Mouse (Mus musculus) MEL (cell line): ENCODE measurements at regions not wholly inside any gene's neighbourhood (a gene's known extent, or its start where the extent isn't known, plus 50 kb on each side); places are given as distances from the start of the nearest gene placed in this dataset.

Source experiments
- DNase-seq: peaks from one replicate; pipeline ENCODE4 v3.0.0; 2011; ENCODE audit warnings: low read depth, low spot score
- H3K27ac ChIP-seq: 2 replicates; pipeline ENCODE4 v1.5.1; 2012; ENCODE audit warnings: low read depth, mild to moderate bottlenecking, control low read depth, low read length, moderate library complexity; ENCODE audit not compliant: control insufficient read depth
- H3K27me3 ChIP-seq, 2 experiments: fragments of 150-350 bp in 1 of 2; sonication (generic) in 1 of 2; 2 replicates each; pipeline ENCODE4 v1.6.1; 2012; ENCODE audit warnings: low read length in 2 of 2, mild to moderate bottlenecking in 2 of 2, improper control_type of control experiment in 1 of 2, moderate library complexity in 1 of 2; ENCODE audit not compliant: insufficient read depth in 2 of 2, control insufficient read depth in 1 of 2
- H3K36me3 ChIP-seq, 2 experiments: 2 replicates each; pipeline ENCODE4 v1.6.1; 2012 to 2014; ENCODE audit warnings: low read length in 2 of 2, improper control_type of control experiment in 1 of 2, inconsistent platforms in 1 of 2, mild to moderate bottlenecking in 1 of 2; ENCODE audit not compliant: insufficient read depth in 2 of 2, control insufficient read depth in 1 of 2
- H3K4me1 ChIP-seq, 2 experiments: fragments of 150-350 bp in 1 of 2; sonication (generic) in 1 of 2; 2 replicates each; pipeline ENCODE4 v1.6.1; 2012; ENCODE audit warnings: low read length in 2 of 2, improper control_type of control experiment in 1 of 2, mild to moderate bottlenecking in 1 of 2; ENCODE audit not compliant: insufficient read depth in 2 of 2, control insufficient read depth in 1 of 2
- H3K4me3 ChIP-seq, 2 experiments: fragments of 150-350 bp in 1 of 2; sonication (generic) in 1 of 2; 2 replicates each; pipeline ENCODE4 v1.5.1; 2012; ENCODE audit warnings: low read depth in 2 of 2, low read length in 2 of 2, mild to moderate bottlenecking in 2 of 2, moderate library complexity in 2 of 2, control low read depth in 1 of 2, improper control_type of control experiment in 1 of 2; ENCODE audit not compliant: control insufficient read depth in 1 of 2, insufficient read depth in 1 of 2
- H3K79me2 ChIP-seq: 2 replicates; pipeline ENCODE4 v1.6.1; 2012; ENCODE audit warnings: mild to moderate bottlenecking, low read length, moderate library complexity; ENCODE audit not compliant: control insufficient read depth, poor library complexity, insufficient read depth
- H3K9ac ChIP-seq: 2 replicates; pipeline ENCODE4 v1.6.1; 2012; ENCODE audit warnings: low read depth, mild to moderate bottlenecking, control low read depth, low read length, moderate library complexity; ENCODE audit not compliant: control insufficient read depth, poor library complexity, severe bottlenecking
- H3K9me3 ChIP-seq: fragments of 150-350 bp; sonication (generic); replicated peaks from 2 replicates; pipeline ENCODE4 v1.6.1; 2012; ENCODE audit warnings: mild to moderate bottlenecking, low read length, improper control_type of control experiment, moderate library complexity; ENCODE audit not compliant: insufficient read depth
- ELF1 ChIP-seq: IDR thresholded peaks from 2 replicates; pipeline ENCODE4 v1.6.1; 2014; ENCODE audit warnings: low read depth, mild to moderate bottlenecking, inconsistent platforms, low read length, improper control_type of control experiment, moderate library complexity
- EP300 ChIP-seq, 2 experiments: IDR thresholded peaks; 2 replicates each; pipeline ENCODE4 v1.6.1; 2011; ENCODE audit warnings: improper control_type of control experiment in 2 of 2, low read length in 2 of 2, low read depth in 1 of 2, mild to moderate bottlenecking in 1 of 2
- HCFC1 ChIP-seq: IDR thresholded peaks from 2 replicates; pipeline ENCODE4 v1.6.1; 2012; ENCODE audit warnings: low read depth, mild to moderate bottlenecking, inconsistent platforms, low read length, improper control_type of control experiment, moderate library complexity
- JUND ChIP-seq: IDR thresholded peaks from 2 replicates; pipeline ENCODE4 v1.6.1; 2011; ENCODE audit warnings: low read depth, mild to moderate bottlenecking, improper control_type of control experiment, low read length
- MAFK ChIP-seq: IDR thresholded peaks from 2 replicates; pipeline ENCODE4 v1.6.1; 2011; ENCODE audit warnings: low read depth, mild to moderate bottlenecking, low read length, improper control_type of control experiment, borderline replicate concordance
- MAZ ChIP-seq: IDR thresholded peaks from 2 replicates; pipeline ENCODE4 v1.6.1; 2012; ENCODE audit warnings: low read depth, mild to moderate bottlenecking, inconsistent platforms, low read length, improper control_type of control experiment
- MEF2A ChIP-seq: IDR thresholded peaks from 2 replicates; pipeline ENCODE4 v1.6.1; 2014; ENCODE audit warnings: low read depth, mild to moderate bottlenecking, inconsistent platforms, low read length, improper control_type of control experiment; ENCODE audit not compliant: poor library complexity, insufficient replicate concordance, severe bottlenecking; ENCODE audit errors: extremely low read depth
- MYB ChIP-seq: IDR thresholded peaks from 2 replicates; pipeline ENCODE4 v1.6.1; 2011; ENCODE audit warnings: mild to moderate bottlenecking, low read depth, low read length, improper control_type of control experiment
- MYC ChIP-seq: IDR thresholded peaks from 2 replicates; pipeline ENCODE4 v1.6.1; 2011; ENCODE audit warnings: low read depth, mild to moderate bottlenecking, low read length, improper control_type of control experiment, moderate library complexity
- NELFE ChIP-seq: IDR thresholded peaks from 2 replicates; pipeline ENCODE4 v1.6.1; 2011; ENCODE audit warnings: low read depth, low read length, improper control_type of control experiment
- POLR2A ChIP-seq, 2 experiments: IDR thresholded peaks; 2 replicates each; pipeline ENCODE4 v1.6.1; 2011 to 2012; ENCODE audit warnings: low read length in 2 of 2, mild to moderate bottlenecking in 2 of 2, control low read depth in 1 of 2, improper control_type of control experiment in 1 of 2, low read depth in 1 of 2, moderate library complexity in 1 of 2; ENCODE audit not compliant: control insufficient read depth in 1 of 2, insufficient read depth in 1 of 2, poor library complexity in 1 of 2
- POLR2AphosphoS5 ChIP-seq: IDR thresholded peaks from 2 replicates; pipeline ENCODE4 v1.6.1; 2012; ENCODE audit warnings: low read depth, borderline replicate concordance, mild to moderate bottlenecking, inconsistent platforms, low read length, moderate library complexity, mixed read lengths
- RAD21 ChIP-seq: IDR thresholded peaks from 2 replicates; pipeline ENCODE4 v1.6.1; 2011; ENCODE audit warnings: mild to moderate bottlenecking, low read depth, low read length, improper control_type of control experiment
- RCOR1 ChIP-seq: IDR thresholded peaks from 2 replicates; pipeline ENCODE4 v1.6.1; 2012; ENCODE audit warnings: low read depth, mild to moderate bottlenecking, inconsistent platforms, low read length, improper control_type of control experiment
- TCF12 ChIP-seq: IDR thresholded peaks from 2 replicates; pipeline ENCODE4 v1.6.1; 2014; ENCODE audit warnings: low read depth, mild to moderate bottlenecking, inconsistent platforms, low read length, improper control_type of control experiment, moderate library complexity
- ZC3H11A ChIP-seq: IDR thresholded peaks from 2 replicates; pipeline ENCODE4 v1.6.1; 2012; ENCODE audit warnings: low read depth, mild to moderate bottlenecking, inconsistent platforms, low read length, improper control_type of control experiment
- ZKSCAN1 ChIP-seq: IDR thresholded peaks from 2 replicates; pipeline ENCODE4 v1.6.1; 2012; ENCODE audit warnings: low read depth, mild to moderate bottlenecking, inconsistent platforms, low read length, improper control_type of control experiment, moderate library complexity
- ZNF384 ChIP-seq: IDR thresholded peaks from 2 replicates; pipeline ENCODE4 v1.6.1; 2012; ENCODE audit warnings: low read depth, mild to moderate bottlenecking, inconsistent platforms, low read length, improper control_type of control experiment

GRCm38 (mm10) chr11:24674208-24674571, 596.3 kb downstream of the Bcl11a start:
- no peak for DNase-seq
- no peak for TF ChIP-seq RAD21
- TF ChIP-seq POLR2AphosphoS5: no peak
- TF ChIP-seq ZC3H11A: no peak
- no peak for TF ChIP-seq ZKSCAN1
- TF ChIP-seq RCOR1: no peak
- TF ChIP-seq HCFC1: no peak
- no peak for TF ChIP-seq MYB
- no peak for TF ChIP-seq MAFK
- TF ChIP-seq ELF1: no peak
- no peak for TF ChIP-seq ZNF384
- TF ChIP-seq EP300 (IDR thresholded peaks at IDR 0.05; ENCODE audit: low read depth in 1 of 2, low read length in 2 of 2): no peak
- no peak for TF ChIP-seq JUND
- no peak for TF ChIP-seq TCF12
- no peak for TF ChIP-seq NELFE
- TF ChIP-seq MAZ: no peak
- Histone ChIP-seq H3K9me3 (no peaks in the 10 kb centered on the region), H3K4me1 (no peaks in the 10 kb centered on the region), H3K27me3 (no peaks in the 10 kb centered on the region), H3K4me3 (no peak overlapping the region), H3K79me2 (no peaks in the 10 kb centered on the region), H3K9ac (no peak overlapping the region), H3K36me3 (no peaks in the 10 kb centered on the region), H3K27ac (no peak overlapping the region)

DNA sequence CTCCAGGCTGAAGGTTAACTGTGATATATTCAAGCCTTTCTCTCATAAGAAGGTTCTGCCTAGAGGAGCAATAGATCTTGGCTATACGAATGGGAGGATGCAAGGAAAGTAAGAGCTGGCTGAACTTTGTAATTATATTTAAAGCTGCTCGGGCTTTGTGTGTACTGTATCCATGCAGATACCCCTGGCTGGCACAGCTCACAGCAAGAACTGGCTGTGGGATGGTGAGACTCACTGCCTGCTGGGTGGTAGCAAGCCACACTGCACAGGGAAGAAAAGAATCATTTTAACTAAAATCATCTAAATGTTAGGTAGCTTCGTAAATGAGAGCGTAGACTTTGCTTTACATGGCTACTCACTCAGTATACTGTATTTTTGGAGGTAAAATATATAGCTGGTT, 599.2 kb downstream of the Bcl11a start:
- Histone ChIP-seq H3K9ac (no peak overlapping the region), H3K9me3 (no peaks in the 10 kb centered on the region), H3K27me3 (no peaks in the 10 kb centered on the region), H3K4me3 (no peak overlapping the region), H3K79me2 (no peaks in the 10 kb centered on the region), H3K27ac (no peak overlapping the region), H3K36me3 (no peaks in the 10 kb centered on the region), H3K4me1 (no peaks in the 10 kb centered on the region)
- TF ChIP-seq ELF1: no peak
- TF ChIP-seq POLR2A (IDR thresholded peaks at IDR 0.05; ENCODE audit: control insufficient read depth in 1 of 2, insufficient read depth in 1 of 2, low read depth in 1 of 2, low read length in 2 of 2, poor library complexity in 1 of 2): no peak
- TF ChIP-seq MEF2A: no peak
- TF ChIP-seq MYC: no peak
- DNase-seq: no peak
